Mouse (Mus musculus): ENCODE results near the gene Hmga1b. TPM values are rescaled to one million over a fixed set of nuclear protein-coding genes. Genes with fewer than 3 reads are reported as not detected.

Gene Hmga1b
- polyA plus RNA-seq, 1 experiment, result 14.9 TPM

Other genes starting within 250 kb of the Hmga1b start
- not detected in 2 replicates for gene Gcgr, start 232.1 kb upstream of the Hmga1b start, polyA plus RNA-seq (2012; ENCODE audit: insufficient read depth, insufficient read length, missing spikeins)
- 24.6 and 28.0 TPM in 2 replicates for gene Mcrip1, start 213.1 kb upstream of the Hmga1b start, polyA plus RNA-seq (2012; ENCODE audit: insufficient read depth, insufficient read length, missing spikeins)
- gene Ppp1r27, start 211.7 kb upstream of the Hmga1b start, polyA plus RNA-seq (2012; ENCODE audit: insufficient read depth, insufficient read length, missing spikeins), result 4.1 and 5.5 TPM in 2 replicates
- gene P4hb, start 189.5 kb upstream of the Hmga1b start, polyA plus RNA-seq (2012; ENCODE audit: insufficient read depth, insufficient read length, missing spikeins), result 95.0 and 97.3 TPM in 2 replicates
- gene Arhgdia, start 181.2 kb upstream of the Hmga1b start, polyA plus RNA-seq (2012; ENCODE audit: insufficient read depth, insufficient read length, missing spikeins), result 117 and 146 TPM in 2 replicates
- gene Alyref, start 164.4 kb upstream of the Hmga1b start, polyA plus RNA-seq (2012; ENCODE audit: insufficient read depth, insufficient read length, missing spikeins), result 49.2 and 58.8 TPM in 2 replicates
- 54.9 and 59.1 TPM in 2 replicates for gene Anapc11, start 164.4 kb upstream of the Hmga1b start, polyA plus RNA-seq (2012; ENCODE audit: insufficient read depth, insufficient read length, missing spikeins)
- not detected in 2 replicates for gene Npb, start 154.3 kb upstream of the Hmga1b start, polyA plus RNA-seq (2012; ENCODE audit: insufficient read depth, insufficient read length, missing spikeins)
- gene Pcyt2, start 144.9 kb upstream of the Hmga1b start, polyA plus RNA-seq (2012; ENCODE audit: insufficient read depth, insufficient read length, missing spikeins), result 104 and 131 TPM in 2 replicates
- 5.8 and 10.5 TPM in 2 replicates for gene Sirt7, start 137.6 kb upstream of the Hmga1b start, polyA plus RNA-seq (2012; ENCODE audit: insufficient read depth, insufficient read length, missing spikeins)
- gene Mafg, start 129.2 kb upstream of the Hmga1b start, polyA plus RNA-seq (2012; ENCODE audit: insufficient read depth, insufficient read length, missing spikeins), result 10.4 and 13.3 TPM in 2 replicates
- gene Pycr1, start 119.0 kb upstream of the Hmga1b start, polyA plus RNA-seq (2012; ENCODE audit: insufficient read depth, insufficient read length, missing spikeins), result 1.0 and 1.3 TPM in 2 replicates
- gene Myadml2, start 114.6 kb upstream of the Hmga1b start, polyA plus RNA-seq (2012; ENCODE audit: insufficient read depth, insufficient read length, missing spikeins), result 2.7 and 3.8 TPM in 2 replicates
- gene Notum, start 101.6 kb upstream of the Hmga1b start, polyA plus RNA-seq (2012; ENCODE audit: insufficient read depth, insufficient read length, missing spikeins), result not detected in 2 replicates
- 33.3 and 33.7 TPM in 2 replicates for gene Aspscr1, start 89.8 kb upstream of the Hmga1b start, polyA plus RNA-seq (2012; ENCODE audit: insufficient read depth, insufficient read length, missing spikeins)
- 66.6 and 68.4 TPM in 2 replicates for gene Cenpx, start 49.1 kb upstream of the Hmga1b start, polyA plus RNA-seq (2012; ENCODE audit: insufficient read depth, insufficient read length, missing spikeins)
- gene Lrrc45, start 48.9 kb upstream of the Hmga1b start, polyA plus RNA-seq (2012; ENCODE audit: insufficient read depth, insufficient read length, missing spikeins), result 3.0 and 6.2 TPM in 2 replicates
- 1.9 and 2.5 TPM in 2 replicates for gene Rac3, start 41.3 kb upstream of the Hmga1b start, polyA plus RNA-seq (2012; ENCODE audit: insufficient read depth, insufficient read length, missing spikeins)
- 9.4 and 15.5 TPM in 2 replicates for gene Dcxr, start 35.5 kb upstream of the Hmga1b start, polyA plus RNA-seq (2012; ENCODE audit: insufficient read depth, insufficient read length, missing spikeins)
- 20.9 and 26.0 TPM in 2 replicates for gene Cbr2, start 30.7 kb upstream of the Hmga1b start, polyA plus RNA-seq (2012; ENCODE audit: insufficient read depth, insufficient read length, missing spikeins)
- 14.0 and 15.1 TPM in 2 replicates for gene Rfng, start 21.4 kb downstream of the Hmga1b start, polyA plus RNA-seq (2012; ENCODE audit: insufficient read depth, insufficient read length, missing spikeins)
- 48.9 and 60.0 TPM in 2 replicates for gene Gps1, start 21.5 kb downstream of the Hmga1b start, polyA plus RNA-seq (2012; ENCODE audit: insufficient read depth, insufficient read length, missing spikeins)
- gene Dus1l, start 33.6 kb downstream of the Hmga1b start, polyA plus RNA-seq (2012; ENCODE audit: insufficient read depth, insufficient read length, missing spikeins), result 20.1 and 31.0 TPM in 2 replicates
- gene Fasn, start 61.8 kb downstream of the Hmga1b start, polyA plus RNA-seq (2012; ENCODE audit: insufficient read depth, insufficient read length, missing spikeins), result 5,806 and 7,060 TPM in 2 replicates
- 7.1 and 11.1 TPM in 2 replicates for gene Ccdc57, start 170.1 kb downstream of the Hmga1b start, polyA plus RNA-seq (2012; ENCODE audit: insufficient read depth, insufficient read length, missing spikeins)
- 1.6 and 2.2 TPM in 2 replicates for gene Slc16a3, start 185.7 kb downstream of the Hmga1b start, polyA plus RNA-seq (2012; ENCODE audit: insufficient read depth, insufficient read length, missing spikeins)
- 33.8 and 36.5 TPM in 2 replicates for gene Csnk1d, start 228.5 kb downstream of the Hmga1b start, polyA plus RNA-seq (2012; ENCODE audit: insufficient read depth, insufficient read length, missing spikeins)

Measured in brown adipose tissue, adult 24 weeks (tissue).